Mouse (Mus musculus): Measurements from ENCODE around the gene Znhit1. TPM values are rescaled to one million over a fixed set of nuclear protein-coding genes. Genes with fewer than 3 reads are reported as not detected.
A peak's percentile ranks its signal among the peaks of the same experiment; 100 is the strongest.

The Znhit1 gene
- 90.5 and 97.7 TPM in 2 replicates for polyA plus RNA-seq (2015; fragmentation: Nextera tagmentation; extraction: Ambion mirVana)

GRCm38 (mm10) chr5:136987934-136988271, at the start of gene Znhit1:
TSS of gene Znhit1 (minus strand) at chr5:136988021.
- Histone ChIP-seq H3K4me2 (replicated peaks; ENCODE audit: low read depth, low read length) (peak within 1 kb of the TSS; percentile 92), H3K9ac (replicated peaks; ENCODE audit: low read length) (peak within 1 kb of the TSS; percentile 96), H3K27me3 (ENCODE audit: insufficient read depth, low read length) (no peaks in the 10 kb centered on the region), H3K4me1 (ENCODE audit: insufficient read depth, low read length) (peaks cover 16% of the 10 kb centered on the region), H3K9me3 (ENCODE audit: low read length) (no peaks in the 10 kb centered on the region), H3K27ac (ENCODE audit: low read length) (peak within 1 kb of the TSS; percentile 97), H3K36me3 (ENCODE audit: insufficient read depth, low read length) (peaks cover 34% of the 10 kb centered on the region), H3K4me3 (ENCODE audit: low read length) (peak within 1 kb of the TSS; percentile 93)
- WGBS = 2% methylated on average over 12 of the region's 12 CpGs
- no peak for ATAC-seq (ENCODE audit: low FRiP score, low TSS enrichment)

GRCm38 (mm10) chr5:137036211-137036610, 48.4 kb upstream of the Znhit1 start:
- WGBS = 88% methylated on average over 13 of the region's 13 CpGs
- peaks cover 14% of the 10 kb centered on the region for H3K4me1 ChIP-seq (ENCODE audit: insufficient read depth, low read length)
- ATAC-seq (ENCODE audit: low FRiP score, low TSS enrichment) = no peak
- H3K4me3 ChIP-seq (ENCODE audit: low read length) = no peak overlapping the region
- peaks cover 25% of the 10 kb centered on the region for H3K36me3 ChIP-seq (ENCODE audit: insufficient read depth, low read length)
- no peak overlapping the region for H3K27ac ChIP-seq (ENCODE audit: low read length)
- H3K9ac ChIP-seq (replicated peaks; ENCODE audit: low read length) = no peak overlapping the region
- peaks cover 12% of the 10 kb centered on the region for H3K27me3 ChIP-seq (ENCODE audit: insufficient read depth, low read length)
- no peaks in the 10 kb centered on the region for H3K9me3 ChIP-seq (ENCODE audit: low read length)
- H3K4me2 ChIP-seq (replicated peaks; ENCODE audit: low read depth, low read length) = no peak overlapping the region

GRCm38 (mm10) chr5:137032641-137033074, 44.8 kb upstream of the Znhit1 start:
- H3K36me3 ChIP-seq (ENCODE audit: insufficient read depth, low read length) = peaks cover 8% of the 10 kb centered on the region
- H3K9ac ChIP-seq (replicated peaks; ENCODE audit: low read length) = peak overlapping the region; percentile 32; the same call in 1 of the 2 replicates
- H3K4me1 ChIP-seq (ENCODE audit: insufficient read depth, low read length) = peaks cover 40% of the 10 kb centered on the region
- no peaks in the 10 kb centered on the region for H3K9me3 ChIP-seq (ENCODE audit: low read length)
- H3K4me2 ChIP-seq (replicated peaks; ENCODE audit: low read depth, low read length) = peak overlapping the region; percentile 99
- no peak overlapping the region for H3K27ac ChIP-seq (ENCODE audit: low read length)
- H3K4me3 ChIP-seq (ENCODE audit: low read length) = peak overlapping the region; percentile 51
- ATAC-seq (ENCODE audit: low FRiP score, low TSS enrichment) = peak; percentile 85
- H3K27me3 ChIP-seq (ENCODE audit: insufficient read depth, low read length) = peaks cover 47% of the 10 kb centered on the region
- 0% methylated on average over 49 of the region's 49 CpGs for WGBS

GRCm38 (mm10) chr5:137032033-137032421, 44.2 kb upstream of the Znhit1 start:
- H3K9me3 ChIP-seq (ENCODE audit: low read length) = no peaks in the 10 kb centered on the region
- peaks cover 2% of the 10 kb centered on the region for H3K36me3 ChIP-seq (ENCODE audit: insufficient read depth, low read length)
- 0% methylated on average over 28 of the region's 33 CpGs for WGBS
- H3K4me3 ChIP-seq (ENCODE audit: low read length) = peak overlapping the region; percentile 51
- H3K4me2 ChIP-seq (replicated peaks; ENCODE audit: low read depth, low read length) = peak overlapping the region; percentile 99
- H3K27me3 ChIP-seq (ENCODE audit: insufficient read depth, low read length) = peaks cover 49% of the 10 kb centered on the region
- H3K9ac ChIP-seq (replicated peaks; ENCODE audit: low read length) = peak overlapping the region; percentile 32; the same call in 1 of the 2 replicates
- peaks cover 40% of the 10 kb centered on the region for H3K4me1 ChIP-seq (ENCODE audit: insufficient read depth, low read length)
- H3K27ac ChIP-seq (ENCODE audit: low read length) = no peak overlapping the region
- no peak for ATAC-seq (ENCODE audit: low FRiP score, low TSS enrichment)

GRCm38 (mm10) chr5:137031076-137032032, 43.5 kb upstream of the Znhit1 start:
- H3K27ac ChIP-seq (ENCODE audit: low read length) = no peak overlapping the region
- ATAC-seq (ENCODE audit: low FRiP score, low TSS enrichment) = no peak; the same call in 1 of the 2 replicates

GRCm38 (mm10) chr5:137030416-137030810, 42.6 kb upstream of the Znhit1 start:
- H3K9me3 ChIP-seq (ENCODE audit: low read length) = no peaks in the 10 kb centered on the region
- H3K27ac ChIP-seq (ENCODE audit: low read length) = no peak overlapping the region
- H3K9ac ChIP-seq (replicated peaks; ENCODE audit: low read length) = no peak overlapping the region
- 14% methylated on average over 22 of the region's 22 CpGs for WGBS
- peaks cover 66% of the 10 kb centered on the region for H3K27me3 ChIP-seq (ENCODE audit: insufficient read depth, low read length)
- H3K4me3 ChIP-seq (ENCODE audit: low read length) = peak overlapping the region; percentile 40
- H3K36me3 ChIP-seq (ENCODE audit: insufficient read depth, low read length) = no peaks in the 10 kb centered on the region
- ATAC-seq (ENCODE audit: low FRiP score, low TSS enrichment) = no peak
- peak overlapping the region; percentile 66 for H3K4me2 ChIP-seq (replicated peaks; ENCODE audit: low read depth, low read length)
- H3K4me1 ChIP-seq (ENCODE audit: insufficient read depth, low read length) = peaks cover 42% of the 10 kb centered on the region

More at GRCm38 (mm10) chr5:137031076-137032032, 43.5 kb upstream of the Znhit1 start:
- no peaks in the 10 kb centered on the region for H3K9me3 ChIP-seq (ENCODE audit: low read length)
- peaks cover 40% of the 10 kb centered on the region for H3K4me1 ChIP-seq (ENCODE audit: insufficient read depth, low read length)
- peak overlapping the region; percentile 99 for H3K4me2 ChIP-seq (replicated peaks; ENCODE audit: low read depth, low read length)
- peak overlapping the region; percentile 51 for H3K4me3 ChIP-seq (ENCODE audit: low read length)
- under 1% methylated on average over 78 of the region's 78 CpGs for WGBS
- no peak overlapping the region for H3K9ac ChIP-seq (replicated peaks; ENCODE audit: low read length)
- H3K36me3 ChIP-seq (ENCODE audit: insufficient read depth, low read length) = no peaks in the 10 kb centered on the region
- H3K27me3 ChIP-seq (ENCODE audit: insufficient read depth, low read length) = peaks cover 56% of the 10 kb centered on the region

- Histone ChIP-seq H3K4me1 (ENCODE audit: insufficient read depth, low read length) (peaks cover 44% of the 10 kb centered on the region), H3K4me2 (replicated peaks; ENCODE audit: low read depth, low read length) (peak overlapping the region; percentile 66), H3K9me3 (ENCODE audit: low read length) (no peaks in the 10 kb centered on the region), H3K27me3 (ENCODE audit: insufficient read depth, low read length) (peaks cover 71% of the 10 kb centered on the region), H3K36me3 (ENCODE audit: insufficient read depth, low read length) (no peaks in the 10 kb centered on the region), H3K27ac (ENCODE audit: low read length) (no peak overlapping the region), H3K4me3 (ENCODE audit: low read length) (peak overlapping the region; percentile 40), H3K9ac (replicated peaks; ENCODE audit: low read length) (no peak overlapping the region)
- under 1% methylated on average over 52 of the region's 52 CpGs for WGBS
- peak; percentile 64; the same call in 1 of the 2 replicates for ATAC-seq (ENCODE audit: low FRiP score, low TSS enrichment)
Observed at GRCm38 (mm10) chr5:137029643-137030415, 42.0 kb upstream of the Znhit1 start.

GRCm38 (mm10) chr5:137029273-137029585, 41.4 kb upstream of the Znhit1 start:
- Histone ChIP-seq H3K9ac (replicated peaks; ENCODE audit: low read length) (no peak overlapping the region), H3K36me3 (ENCODE audit: insufficient read depth, low read length) (no peaks in the 10 kb centered on the region), H3K9me3 (ENCODE audit: low read length) (no peaks in the 10 kb centered on the region), H3K4me3 (ENCODE audit: low read length) (peak overlapping the region; percentile 40), H3K4me2 (replicated peaks; ENCODE audit: low read depth, low read length) (peak overlapping the region; percentile 66), H3K4me1 (ENCODE audit: insufficient read depth, low read length) (peaks cover 44% of the 10 kb centered on the region), H3K27ac (ENCODE audit: low read length) (no peak overlapping the region), H3K27me3 (ENCODE audit: insufficient read depth, low read length) (peaks cover 76% of the 10 kb centered on the region)
- WGBS = 2% methylated on average over 8 of the region's 8 CpGs
- ATAC-seq (ENCODE audit: low FRiP score, low TSS enrichment) = no peak

- H3K4me2 ChIP-seq (replicated peaks; ENCODE audit: low read depth, low read length) = peak overlapping the region; percentile 6; the same call in 1 of the 2 replicates
- 4% methylated on average over 28 of the region's 29 CpGs for WGBS
- no peak for ATAC-seq (ENCODE audit: low FRiP score, low TSS enrichment)
Observed at GRCm38 (mm10) chr5:137028561-137029272, 40.9 kb upstream of the Znhit1 start.

More at GRCm38 (mm10) chr5:137028561-137029272, 40.9 kb upstream of the Znhit1 start:
- H3K9me3 ChIP-seq (ENCODE audit: low read length) = no peaks in the 10 kb centered on the region
- H3K27me3 ChIP-seq (ENCODE audit: insufficient read depth, low read length) = peaks cover 81% of the 10 kb centered on the region
- no peaks in the 10 kb centered on the region for H3K36me3 ChIP-seq (ENCODE audit: insufficient read depth, low read length)
- no peak overlapping the region for H3K4me3 ChIP-seq (ENCODE audit: low read length)
- H3K27ac ChIP-seq (ENCODE audit: low read length) = no peak overlapping the region
- peaks cover 44% of the 10 kb centered on the region for H3K4me1 ChIP-seq (ENCODE audit: insufficient read depth, low read length)
- H3K9ac ChIP-seq (replicated peaks; ENCODE audit: low read length) = no peak overlapping the region

Measured in kidney, embryonic 16.5 days (tissue).